1 mouse cellular context compared by ENCODE assay signal in genomic region chr5:137530588-137531413, GRCm38 (mm10).
TF ChIP-seq lines count a peak whose summit lies in the region.

No protein-coding gene starts in this region.

TF ChIP-seq in CH12.LX, 34 proteins besides CTCF, POLR2A, EP300 and RAD21:
- TF ChIP-seq USF2 (conservative IDR thresholded peaks at IDR 0.05; ENCODE audit: low read depth, low read length), result no peak
- TF ChIP-seq MAFK (IDR thresholded peaks at IDR 0.05; ENCODE audit: insufficient replicate concordance, low read length), result no peak
- no peak for TF ChIP-seq NRF1 (IDR thresholded peaks at IDR 0.05; ENCODE audit: low read depth, low read length)
- TF ChIP-seq ZNF384 (IDR thresholded peaks at IDR 0.05; ENCODE audit: low read depth, low read length), result no peak
- no peak for TF ChIP-seq MEF2A (IDR thresholded peaks at IDR 0.05; ENCODE audit: borderline replicate concordance, low read depth, low read length)
- 0 out of 2 replicates have a peak, but pooled peaks have one; percentile 78 for TF ChIP-seq UBTF (IDR thresholded peaks at IDR 0.05; ENCODE audit: low read depth, low read length)
- TF ChIP-seq HCFC1 (IDR thresholded peaks at IDR 0.05; ENCODE audit: low read depth, low read length), result no peak
- peak; percentile 83 for TF ChIP-seq MXI1 (IDR thresholded peaks at IDR 0.05; ENCODE audit: low read depth, low read length)
- TF ChIP-seq MAX (IDR thresholded peaks at IDR 0.05; ENCODE audit: low read length), result no peak
- no peak for TF ChIP-seq KAT2A (IDR thresholded peaks at IDR 0.05; ENCODE audit: insufficient replicate concordance, low read length)
- peak; percentile 74 for TF ChIP-seq ELF1 (IDR thresholded peaks at IDR 0.05; ENCODE audit: low read depth, low read length)
- TF ChIP-seq TCF12 (IDR thresholded peaks at IDR 0.05; ENCODE audit: low read depth, low read length), result no peak
- TF ChIP-seq MAZ (IDR thresholded peaks at IDR 0.05; ENCODE audit: low read depth, low read length), result peak; percentile 91
- TF ChIP-seq GABPA (IDR thresholded peaks at IDR 0.05; ENCODE audit: insufficient replicate concordance, low read depth, low read length), result no peak
- no peak for TF ChIP-seq E2F4 (IDR thresholded peaks at IDR 0.05; ENCODE audit: insufficient replicate concordance, low read depth, low read length)
- TF ChIP-seq USF1 (IDR thresholded peaks at IDR 0.05; ENCODE audit: low read depth, low read length), result no peak
- TF ChIP-seq ZKSCAN1 (IDR thresholded peaks at IDR 0.05; ENCODE audit: borderline replicate concordance, low read depth, low read length), result no peak
- no peak for TF ChIP-seq POLR2AphosphoS2 (IDR thresholded peaks at IDR 0.05; ENCODE audit: low read depth, low read length)
- TF ChIP-seq MYC (IDR thresholded peaks at IDR 0.05; ENCODE audit: low read depth, low read length), result no peak
- TF ChIP-seq PAX5 (IDR thresholded peaks at IDR 0.05; ENCODE audit: low read length), result no peak
- TF ChIP-seq ETS1 (conservative IDR thresholded peaks at IDR 0.05; ENCODE audit: low read depth, low read length), result no peak
- TF ChIP-seq ZMIZ1 (IDR thresholded peaks at IDR 0.05; ENCODE audit: low read depth, low read length), result no peak
- 0 out of 2 replicates have a peak, but pooled peaks have one; percentile 40 for TF ChIP-seq TBP (conservative IDR thresholded peaks at IDR 0.05; ENCODE audit: low read depth, low read length)
- no peak; the same call in 1 of the 2 replicates for TF ChIP-seq SIN3A (IDR thresholded peaks at IDR 0.05; ENCODE audit: low read length)
- no peak for TF ChIP-seq ZC3H11A (IDR thresholded peaks at IDR 0.05; ENCODE audit: low read depth, low read length)
- peak; percentile 54 for TF ChIP-seq IRF4 (IDR thresholded peaks at IDR 0.05; ENCODE audit: low read depth, low read length)
